Mouse (Mus musculus) subcutaneous adipose tissue, adult 2 months (tissue): ENCODE measurements around the gene Rnaseh2c. TPM values are rescaled to one million over a fixed set of nuclear protein-coding genes. Genes with fewer than 3 reads are reported as not detected.

Experiments
- polyA plus RNA-seq: library from polyadenylated mRNA; depleted of rRNA; stranded (reverse); fragments of >200 nt; gene quantifications from 2 replicates; pipeline ENCODE4 v1.2.3, GENCODE M21; 2012; ENCODE audit warnings: low replicate concordance; rRNA removed

Rnaseh2c gene
- polyA plus RNA-seq, result 27.4 and 39.1 TPM in 2 replicates

GRCm38 (mm10) chr19:5601752-5602541, at the start of gene Rnaseh2c:
Rnaseh2c (plus strand) TSS chr19:5601873.

GRCm38 (mm10) chr19:5560457-5561041, 41.1 kb upstream of the Rnaseh2c start, which contains the start of gene Ovol1:
Ovol1 (minus strand) TSS chr19:5560646.

GRCm38 (mm10) chr19:5567534-5568469, 33.9 kb upstream of the Rnaseh2c start, which contains the start of gene Ap5b1:
Ap5b1 (plus strand) TSS chr19:5568025.

GRCm38 (mm10) chr19:5609547-5610404, 8.1 kb downstream of the Rnaseh2c start, which contains the start of gene Kat5:
Kat5 (minus strand) TSS chr19:5610237.

GRCm38 (mm10) chr19:5637069-5638047, 35.7 kb downstream of the Rnaseh2c start, which contains the start of gene Rela:
Rela (plus strand) TSS chr19:5637483.

Other genes starting within 250 kb of the Rnaseh2c start
- gene Eif1ad, start 235.1 kb upstream of the Rnaseh2c start, polyA plus RNA-seq, result 17.1 and 26.5 TPM in 2 replicates
- gene Banf1, start 234.7 kb upstream of the Rnaseh2c start, polyA plus RNA-seq, result 111 and 157 TPM in 2 replicates
- 19.3 and 31.1 TPM in 2 replicates for gene Sart1, start 213.2 kb upstream of the Rnaseh2c start, polyA plus RNA-seq
- not detected in 2 replicates for gene Tsga10ip, start 199.3 kb upstream of the Rnaseh2c start, polyA plus RNA-seq
- 143 and 150 TPM in 2 replicates for gene Drap1, start 176.9 kb upstream of the Rnaseh2c start, polyA plus RNA-seq
- gene AI837181, start 176.7 kb upstream of the Rnaseh2c start, polyA plus RNA-seq, result 87.8 and 92.8 TPM in 2 replicates
- gene Fosl1, start 154.3 kb upstream of the Rnaseh2c start, polyA plus RNA-seq, result 0.20 and 0.91 TPM in 2 replicates
- gene Ccdc85b, start 144.0 kb upstream of the Rnaseh2c start, polyA plus RNA-seq, result 7.7 and 13.9 TPM in 2 replicates
- 121 and 164 TPM in 2 replicates for gene Fibp, start 141.3 kb upstream of the Rnaseh2c start, polyA plus RNA-seq
- 3.3 and 9.7 TPM in 2 replicates for gene Ctsw, start 133.4 kb upstream of the Rnaseh2c start, polyA plus RNA-seq
- gene Efemp2, start 127.9 kb upstream of the Rnaseh2c start, polyA plus RNA-seq, result 75.7 and 232 TPM in 2 replicates
- gene Mus81, start 113.5 kb upstream of the Rnaseh2c start, polyA plus RNA-seq, result 34.1 and 53.2 TPM in 2 replicates
- 582 and 661 TPM in 2 replicates for gene Cfl1, start 111.4 kb upstream of the Rnaseh2c start, polyA plus RNA-seq
- 1.7 and 2.2 TPM in 2 replicates for gene 1700020D05Rik, start 98.1 kb upstream of the Rnaseh2c start, polyA plus RNA-seq
- gene Snx32, start 91.3 kb upstream of the Rnaseh2c start, polyA plus RNA-seq, result 19.9 and 27.1 TPM in 2 replicates
- gene Ovol1, start 41.2 kb upstream of the Rnaseh2c start, polyA plus RNA-seq, result 2.3 TPM in 1 of 2 replicates, not detected in the other
- gene Ap5b1, start 33.8 kb upstream of the Rnaseh2c start, polyA plus RNA-seq, result 7.8 and 11.4 TPM in 2 replicates
- gene Kat5, start 8.4 kb downstream of the Rnaseh2c start, polyA plus RNA-seq, result 41.6 and 73.9 TPM in 2 replicates
- 96.7 and 101 TPM in 2 replicates for gene Rela, start 35.6 kb downstream of the Rnaseh2c start, polyA plus RNA-seq
- gene Sipa1, start 61.8 kb downstream of the Rnaseh2c start, polyA plus RNA-seq, result 106 and 108 TPM in 2 replicates
- gene Map3k11, start 86.9 kb downstream of the Rnaseh2c start, polyA plus RNA-seq, result 64.7 and 65.5 TPM in 2 replicates
- gene Pcnx3, start 87.0 kb downstream of the Rnaseh2c start, polyA plus RNA-seq, result 89.4 and 136 TPM in 2 replicates
- gene Kcnk7, start 102.5 kb downstream of the Rnaseh2c start, polyA plus RNA-seq, result 0.39 TPM in 1 of 2 replicates, not detected in the other
- gene Ehbp1l1, start 124.4 kb downstream of the Rnaseh2c start, polyA plus RNA-seq, result 101 and 111 TPM in 2 replicates
- 211 and 249 TPM in 2 replicates for gene Fam89b, start 127.8 kb downstream of the Rnaseh2c start, polyA plus RNA-seq
- 272 and 332 TPM in 2 replicates for gene Ltbp3, start 139.0 kb downstream of the Rnaseh2c start, polyA plus RNA-seq
- 144 and 167 TPM in 2 replicates for gene Scyl1, start 169.5 kb downstream of the Rnaseh2c start, polyA plus RNA-seq